Mouse (Mus musculus) brain, embryonic 14.5 days (tissue): Measurements from ENCODE around the gene Sesn2.

Experiments
- CTCF ChIP-seq: fragments of 200-500 bp; IDR thresholded peaks from 2 replicates; pipeline ENCODE4 v1.5.1; 2012; ENCODE audit warnings: inconsistent platforms, mild to moderate bottlenecking, moderate library complexity, borderline replicate concordance; ENCODE audit not compliant: insufficient read depth, insufficient read length; ENCODE audit errors: extremely low read depth
- POLR2A ChIP-seq: fragments of 200-500 bp; IDR thresholded peaks from 2 replicates; pipeline ENCODE4 v1.6.1; 2012; ENCODE audit warnings: mild to moderate bottlenecking, inconsistent platforms, borderline replicate concordance; ENCODE audit not compliant: poor library complexity, insufficient read depth, insufficient read length, severe bottlenecking; ENCODE audit errors: extremely low read depth

- peak; percentile 51; the same call in 1 of the 2 replicates for TF ChIP-seq CTCF
- no peak for TF ChIP-seq POLR2A
These were observed 46.7 kb downstream of the Sesn2 start, which contains the start of gene Med18 for GRCm38 (mm10) chr4:132463430-132464254.
